Mouse (Mus musculus) limb, embryonic 14.5 days (tissue): Measurements from ENCODE around the gene Naa35. TPM values are rescaled to one million over a fixed set of nuclear protein-coding genes. Genes with fewer than 3 reads are reported as not detected.

Source experiments
- ATAC-seq: fragments of 200-750 bp; cut with Nextera tagmentation; 2 replicates; pipeline ENCODE4 v1.8.0; 2017; ENCODE audit warnings: low read depth, moderate number of reproducible peaks, moderate TSS enrichment; ENCODE audit not compliant: low FRiP score
- DNase-seq: peaks from one replicate; pipeline ENCODE4 v3.0.0-alpha.2; 2015; ENCODE audit warnings: low spot score
- H3K27ac ChIP-seq: fragments of 300-500 bp; sonication (generic); replicated peaks from 2 replicates; pipeline ENCODE4 v1.5.1; 2014; ENCODE audit warnings: low read depth, mild to moderate bottlenecking, low read length, moderate library complexity, mixed read lengths
- H3K27me3 ChIP-seq: fragments of 300-500 bp; sonication (generic); 2 replicates; pipeline ENCODE4 v1.6.1; 2014; ENCODE audit warnings: low read length, mixed read lengths; ENCODE audit not compliant: control insufficient read depth, insufficient read depth
- H3K36me3 ChIP-seq: fragments of 300-500 bp; sonication (generic); 2 replicates; pipeline ENCODE4 v1.6.1; 2014; ENCODE audit warnings: mild to moderate bottlenecking, low read length, moderate library complexity, mixed read lengths; ENCODE audit not compliant: control insufficient read depth, insufficient read depth
- H3K4me1 ChIP-seq: fragments of 300-500 bp; sonication (generic); 2 replicates; pipeline ENCODE4 v1.6.1; 2014; ENCODE audit warnings: antibody characterized with exemption, low read length, mixed read lengths; ENCODE audit not compliant: control insufficient read depth, insufficient read depth
- H3K4me2 ChIP-seq: fragments of 300-500 bp; sonication (generic); replicated peaks from 2 replicates; pipeline ENCODE4 v1.6.1; 2014; ENCODE audit warnings: low read depth, mild to moderate bottlenecking, low read length, moderate library complexity; ENCODE audit not compliant: severe bottlenecking
- H3K4me3 ChIP-seq: fragments of 300-500 bp; sonication (generic); replicated peaks from 2 replicates; pipeline ENCODE4 v1.5.1; 2014; ENCODE audit warnings: low read length
- H3K9ac ChIP-seq: fragments of 300-500 bp; sonication (generic); 2 replicates; pipeline ENCODE4 v1.6.1; 2014; ENCODE audit warnings: mild to moderate bottlenecking, low read depth, low read length, moderate library complexity; ENCODE audit not compliant: severe bottlenecking
- H3K9me3 ChIP-seq: fragments of 300-500 bp; sonication (generic); 2 replicates; pipeline ENCODE4 v1.6.1; 2016; ENCODE audit warnings: low read length; ENCODE audit not compliant: control insufficient read depth
- POLR2A ChIP-seq: fragments of 200-500 bp; IDR thresholded peaks from 2 replicates; pipeline ENCODE4 v1.8.0; 2012; ENCODE audit warnings: inconsistent platforms, mild to moderate bottlenecking, moderate library complexity, borderline replicate concordance; ENCODE audit not compliant: insufficient read depth, insufficient read length; ENCODE audit errors: extremely low read depth
- WGBS: fragments of 180-500 bp; shearing (Covaris S2); extraction: QIAGEN DNeasy Blood & Tissue Kit; methylation state at CpG from one replicate; pipeline ENCODE4 v1.1.7; 2014; 5-methylcytosine and 5-hydroxymethylcytosine counted together
- polyA plus RNA-seq, 2 experiments: library from polyadenylated mRNA; depleted of rRNA in 1 of 2; stranded (reverse) in 1 of 2; unstranded in 1 of 2; fragments of >200 nt; fragmentation: Nextera tagmentation in 1 of 2; extraction: Ambion mirVana in 1 of 2; gene quantifications; 2 replicates each; pipeline versions ENCODE4 v1.2.1 to v1.2.3; 2012 to 2014

Naa35 gene
- polyA plus RNA-seq, 2 experiments, result 68.5 to 88.8 TPM

GRCm38 (mm10) chr13:59634637-59635036 lies 49.6 kb downstream of the Naa35 start:
- Histone ChIP-seq H3K9me3 (no peaks in the 10 kb centered on the region), H3K4me2 (no peak overlapping the region), H3K4me1 (no peaks in the 10 kb centered on the region), H3K9ac (no peak overlapping the region), H3K4me3 (no peak overlapping the region), H3K27me3 (no peaks in the 10 kb centered on the region), H3K36me3 (peaks cover 82% of the 10 kb centered on the region), H3K27ac (no peak overlapping the region)
- no peak for TF ChIP-seq POLR2A
- DNase-seq, result no peak
- no peak for ATAC-seq
- WGBS, result 70% methylated on average over 5 of the region's 5 CpGs

DNA sequence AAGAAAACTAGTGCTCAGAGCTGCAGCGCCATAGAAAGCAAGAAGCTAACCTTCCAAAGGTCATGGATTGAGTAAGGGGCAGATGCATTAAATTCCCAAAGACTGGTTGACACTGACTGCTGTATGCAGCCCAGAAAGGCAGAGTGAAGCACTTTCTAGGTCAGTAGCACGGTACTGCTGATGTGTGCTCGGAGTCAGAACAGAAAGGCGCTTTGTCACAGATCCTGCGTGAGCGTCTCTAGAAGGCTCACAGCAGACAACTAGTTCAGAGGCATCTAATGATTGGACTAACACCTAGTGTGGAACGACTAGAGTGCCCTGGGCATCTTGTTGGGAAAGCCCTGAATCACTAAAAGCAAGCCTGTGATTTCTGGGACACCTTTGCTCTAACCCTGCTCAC lies 52.7 kb downstream of the Naa35 start:
- Histone ChIP-seq H3K36me3 (peaks cover 50% of the 10 kb centered on the region), H3K4me3 (no peak overlapping the region), H3K4me2 (no peak overlapping the region), H3K27me3 (no peaks in the 10 kb centered on the region), H3K9ac (no peak overlapping the region), H3K9me3 (no peaks in the 10 kb centered on the region), H3K27ac (no peak overlapping the region), H3K4me1 (no peaks in the 10 kb centered on the region)
- ATAC-seq (no peak), DNase-seq (no peak)
- WGBS, result 90% methylated on average over 7 of the region's 7 CpGs
- no peak for TF ChIP-seq POLR2A

- Histone ChIP-seq H3K4me3 (no peak overlapping the region), H3K4me1 (no peaks in the 10 kb centered on the region), H3K9me3 (no peaks in the 10 kb centered on the region), H3K27me3 (no peaks in the 10 kb centered on the region), H3K9ac (no peak overlapping the region), H3K4me2 (no peak overlapping the region), H3K27ac (no peak overlapping the region), H3K36me3 (peaks cover 32% of the 10 kb centered on the region)
- no peak for ATAC-seq
- no peak for TF ChIP-seq POLR2A
- 83% methylated on average over 16 of the region's 16 CpGs for WGBS
- no peak for DNase-seq
These were observed 54.5 kb downstream of the Naa35 start for GRCm38 (mm10) chr13:59639368-59640177.

GRCm38 (mm10) chr13:59640178-59640440 lies 55.0 kb downstream of the Naa35 start:
- no peak overlapping the region for H3K9ac ChIP-seq
- no peak for DNase-seq
- no peak overlapping the region for H3K27ac ChIP-seq
- no peak for TF ChIP-seq POLR2A
- no peak overlapping the region for H3K4me3 ChIP-seq
- H3K4me2 ChIP-seq, result no peak overlapping the region
- H3K27me3 ChIP-seq, result no peaks in the 10 kb centered on the region
- no peaks in the 10 kb centered on the region for H3K4me1 ChIP-seq
- no peaks in the 10 kb centered on the region for H3K9me3 ChIP-seq
- H3K36me3 ChIP-seq, result peaks cover 30% of the 10 kb centered on the region
- no peak for ATAC-seq
- 86% methylated on average over 6 of the region's 6 CpGs for WGBS

- H3K27ac ChIP-seq, result no peak overlapping the region
- WGBS, result 85% methylated on average over 2 of the region's 2 CpGs
- no peak for DNase-seq
- H3K4me2 ChIP-seq, result no peak overlapping the region
- no peaks in the 10 kb centered on the region for H3K27me3 ChIP-seq
- TF ChIP-seq POLR2A, result no peak
- no peaks in the 10 kb centered on the region for H3K4me1 ChIP-seq
- no peak overlapping the region for H3K9ac ChIP-seq
- H3K36me3 ChIP-seq, result peaks cover 5% of the 10 kb centered on the region; the same call in 1 of the 2 replicates
- no peak overlapping the region for H3K4me3 ChIP-seq
- no peak for ATAC-seq
- H3K9me3 ChIP-seq, result no peaks in the 10 kb centered on the region
These were observed 57.8 kb downstream of the Naa35 start for GRCm38 (mm10) chr13:59642818-59643217.
